Mouse (Mus musculus): ENCODE data around the gene Gpatch1.

DNA sequence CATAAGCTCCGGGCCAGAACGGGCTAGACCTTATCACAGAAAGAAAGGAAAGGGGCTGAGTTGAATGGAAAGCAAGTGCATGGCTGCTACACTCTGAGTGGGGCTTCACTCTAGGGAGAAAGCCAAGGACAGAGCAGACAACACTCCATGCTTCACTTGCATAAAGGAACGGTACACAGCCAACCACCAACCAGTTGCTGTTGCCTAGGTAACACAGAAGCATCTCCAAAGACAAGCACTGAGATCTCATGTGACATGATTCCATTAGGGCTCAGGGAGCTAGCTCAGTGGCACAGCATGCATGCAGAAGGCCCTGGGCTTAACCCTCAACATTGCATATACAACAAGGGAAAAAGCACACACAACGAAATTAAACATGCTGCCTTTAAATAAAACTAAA, 40.8 kb downstream of the Gpatch1 start:
- TF ChIP-seq CTCF (IDR thresholded peaks at IDR 0.05; ENCODE audit: control insufficient read depth, insufficient read depth, insufficient replicate concordance, low read depth, low read length) (no peak), POLR2A (IDR thresholded peaks at IDR 0.05; ENCODE audit: control insufficient read depth, low read depth, low read length) (no peak)
